Mouse (Mus musculus): ENCODE measurements around the gene Ldlrad3.

The Ldlrad3 gene

DNA sequence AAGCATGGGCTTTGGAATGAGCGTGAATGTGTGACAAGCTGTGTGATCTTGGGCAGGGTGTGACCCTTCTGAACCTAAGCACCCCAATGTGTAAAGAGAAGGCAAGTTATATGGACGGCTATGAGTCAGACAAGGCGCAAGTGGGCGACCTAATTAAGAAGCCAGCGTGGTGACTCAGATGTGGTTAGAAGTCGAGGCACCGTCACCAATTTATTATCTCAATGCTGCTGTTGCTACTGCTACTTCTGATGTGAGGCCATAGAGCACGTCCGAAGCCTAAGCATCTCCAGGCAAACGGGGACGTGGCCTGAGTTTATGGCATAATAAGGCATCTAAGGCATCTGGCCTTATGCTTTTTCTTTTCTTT, 151.7 kb downstream of the Ldlrad3 start:
- DNase-seq (ENCODE audit: low spot score): peak; percentile 72

DNA sequence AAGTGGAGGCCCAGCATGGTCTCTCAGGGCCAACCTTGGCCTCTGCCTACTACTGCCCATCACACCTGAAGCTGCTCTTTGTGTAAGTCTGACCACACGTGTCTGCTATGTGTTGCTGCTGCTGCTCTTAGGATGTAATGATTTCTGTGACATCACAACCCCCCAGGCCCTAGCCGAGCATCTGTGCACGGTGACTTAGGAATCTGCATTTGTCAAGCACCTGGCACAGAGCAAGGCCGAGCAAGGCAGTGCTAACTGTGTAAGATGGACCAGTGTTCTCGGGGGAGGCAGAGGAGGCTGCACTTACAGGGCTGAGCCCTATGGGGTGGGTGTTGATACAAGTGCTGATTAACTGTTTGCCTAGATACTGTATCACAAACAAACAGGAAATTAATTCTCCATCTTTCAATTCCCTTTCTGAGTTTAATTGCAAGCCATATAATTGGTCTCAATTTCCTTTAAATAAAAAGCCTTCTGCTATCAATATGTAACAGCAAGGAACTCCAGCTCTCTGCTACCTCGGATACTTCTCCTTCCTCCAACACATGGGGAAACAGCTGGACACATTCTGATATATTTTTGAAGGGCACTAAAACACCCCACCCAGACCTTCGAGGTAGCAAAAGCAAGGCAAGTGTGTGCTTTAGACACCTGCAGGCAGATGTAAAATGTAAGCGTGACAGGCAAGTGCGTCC, 152.2 kb downstream of the Ldlrad3 start:
- no peak for DNase-seq (ENCODE audit: low spot score)

- peak; percentile 41 for DNase-seq (ENCODE audit: low spot score)
These were observed 153.4 kb downstream of the Ldlrad3 start for GRCm38 (mm10) chr2:102032713-102033343.

DNA sequence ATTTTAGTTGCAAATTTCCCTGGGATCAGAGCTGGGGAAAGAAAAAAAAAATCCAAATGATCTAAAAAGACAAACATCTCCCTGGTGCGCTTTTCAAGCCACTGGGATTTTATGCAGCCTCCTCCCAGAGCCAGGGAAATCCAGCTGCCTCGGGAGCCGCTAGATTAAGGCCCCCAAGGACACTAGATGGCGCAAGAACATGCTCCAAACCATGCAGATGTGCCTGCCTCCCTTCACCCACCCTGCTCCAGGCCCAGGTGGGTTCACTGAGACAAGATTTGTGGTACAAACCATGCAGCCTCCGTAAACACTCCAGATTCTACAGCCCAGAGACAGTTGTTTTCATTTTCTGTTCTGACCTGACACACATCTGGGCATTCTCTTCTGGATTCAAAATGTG, 155.5 kb downstream of the Ldlrad3 start:
- DNase-seq (ENCODE audit: low spot score): peak; percentile 76

DNA sequence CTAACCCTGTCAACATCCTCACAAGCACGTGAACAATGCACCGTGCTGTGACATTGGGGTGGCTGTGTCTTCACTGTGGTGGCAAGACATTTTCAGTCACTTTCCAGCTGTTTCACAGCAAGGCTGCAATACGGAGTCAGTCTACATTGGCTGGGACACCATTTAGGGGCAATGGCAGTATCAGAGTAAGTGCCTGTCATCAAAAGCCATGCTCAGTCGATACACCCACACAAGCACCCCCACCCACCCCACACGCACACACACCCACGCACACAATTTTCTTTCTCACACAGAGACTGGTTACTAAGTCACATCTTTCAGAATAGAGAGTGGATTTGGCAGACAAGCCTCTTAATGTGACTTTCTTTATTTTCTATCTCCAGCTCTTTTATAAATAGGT, 156.0 kb downstream of the Ldlrad3 start:
- DNase-seq (ENCODE audit: low spot score): no peak

DNA sequence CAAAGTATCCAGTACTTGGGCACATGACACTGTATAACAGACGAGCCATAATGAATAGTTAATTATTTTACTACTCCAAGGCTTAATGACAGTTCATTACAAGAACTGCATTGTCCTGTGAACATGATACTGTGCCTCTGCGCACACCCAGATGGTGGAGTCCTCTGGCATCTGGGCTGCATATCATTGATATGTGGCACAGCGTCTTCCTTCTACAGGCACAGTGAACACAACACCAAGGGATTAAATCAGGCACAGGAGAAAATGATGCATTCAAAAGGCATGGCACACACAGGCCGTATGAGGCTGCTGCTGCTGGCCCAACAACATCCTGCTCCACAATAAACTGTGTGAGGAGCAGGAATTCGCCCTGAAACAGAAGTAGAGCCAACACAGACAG, 156.5 kb downstream of the Ldlrad3 start:
- DNase-seq (ENCODE audit: low spot score): no peak

GRCm38 (mm10) chr2:102027265-102027664, 158.9 kb downstream of the Ldlrad3 start:
- no peak for DNase-seq (ENCODE audit: low spot score)

- no peak for DNase-seq (ENCODE audit: low spot score)
These were observed 160.0 kb downstream of the Ldlrad3 start for GRCm38 (mm10) chr2:102026156-102026555.

- DNase-seq (ENCODE audit: low spot score): peak; percentile 46
These were observed 161.7 kb downstream of the Ldlrad3 start for GRCm38 (mm10) chr2:102024483-102024882.

DNA sequence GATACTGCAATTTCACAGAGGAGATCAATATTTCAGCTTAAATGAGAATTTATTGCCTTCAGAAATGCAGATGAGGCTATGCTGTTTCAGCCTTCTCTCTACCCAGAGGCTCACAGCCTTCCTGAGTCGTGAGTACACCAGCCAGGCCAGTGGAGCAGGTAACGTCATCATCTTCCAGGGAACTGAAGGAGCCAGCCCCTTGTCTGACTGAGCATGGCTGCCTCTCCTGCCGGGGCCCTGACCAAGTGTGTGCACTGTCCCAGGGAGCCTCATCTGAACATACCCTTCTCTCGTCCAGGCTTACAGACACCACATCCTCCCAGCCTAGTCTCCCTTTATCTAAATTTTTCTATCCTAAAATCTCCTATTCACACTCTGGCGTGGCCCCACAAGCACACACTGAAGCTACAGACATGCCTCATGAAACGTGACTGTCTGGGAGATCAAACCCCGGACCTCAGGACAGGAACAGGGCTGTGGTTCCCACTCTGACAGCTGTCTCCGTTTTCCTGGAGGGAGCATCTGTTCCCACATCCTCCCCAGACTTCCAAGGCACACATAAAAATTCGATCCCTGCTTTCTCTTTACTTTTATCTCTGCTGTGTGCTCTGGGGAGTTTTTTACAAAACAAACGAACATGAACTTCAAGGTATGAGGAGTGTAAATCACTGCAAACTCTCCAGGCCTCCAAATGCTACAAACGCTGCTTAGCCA, 164.7 kb downstream of the Ldlrad3 start:
- DNase-seq (ENCODE audit: low spot score): no peak

GRCm38 (mm10) chr2:102020546-102020945, 165.6 kb downstream of the Ldlrad3 start:
- no peak for DNase-seq (ENCODE audit: low spot score)

GRCm38 (mm10) chr2:102014538-102015113, 171.6 kb downstream of the Ldlrad3 start:
- DNase-seq (ENCODE audit: low spot score): no peak

GRCm38 (mm10) chr2:102011311-102011975, 174.7 kb downstream of the Ldlrad3 start:
- peak; percentile 34 for DNase-seq (ENCODE audit: low spot score)

DNA sequence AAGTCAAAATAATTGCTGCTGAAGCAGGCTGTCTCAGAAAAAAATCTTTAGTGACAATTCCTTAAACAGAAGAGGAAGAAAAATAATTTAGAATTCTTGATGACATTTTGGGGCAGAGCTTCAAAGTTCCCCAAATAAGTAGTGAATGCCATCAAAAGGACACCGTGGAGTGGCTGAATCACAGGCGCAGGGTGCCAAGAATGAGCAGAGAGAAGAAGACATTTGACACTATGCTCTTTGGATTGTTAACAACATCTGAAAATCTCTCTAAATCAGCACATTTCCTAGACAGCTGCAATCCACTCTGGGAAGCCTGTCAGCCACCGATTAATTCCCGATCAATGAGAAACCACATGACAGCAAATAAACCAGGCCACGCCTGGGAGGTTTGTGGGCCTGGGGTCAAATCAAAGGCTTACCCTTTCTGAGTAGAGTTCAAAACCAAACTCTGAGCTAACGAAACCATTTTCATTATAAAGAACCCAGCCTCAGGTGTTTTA, 176.4 kb downstream of the Ldlrad3 start:
- no peak for DNase-seq (ENCODE audit: low spot score)

DNA sequence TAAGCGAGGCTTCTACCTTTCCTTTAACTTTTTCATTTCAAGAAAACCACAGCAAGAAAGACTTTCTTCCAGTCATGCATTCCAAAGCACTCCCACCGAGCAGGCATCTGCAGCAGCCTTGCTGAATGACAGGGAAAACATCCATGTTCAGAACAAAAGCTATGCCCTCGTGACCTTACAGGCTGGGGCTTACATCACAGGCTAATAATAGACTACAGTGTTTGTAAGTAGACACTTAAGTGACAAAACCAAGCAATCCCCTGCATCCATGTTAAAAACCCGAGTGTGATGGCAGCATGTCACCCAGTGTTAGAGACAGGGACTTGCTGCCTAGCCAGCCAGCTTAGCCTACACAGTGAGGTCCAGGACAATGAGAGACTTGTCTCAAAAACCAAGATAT, 180.0 kb downstream of the Ldlrad3 start:
- DNase-seq (ENCODE audit: low spot score): peak; percentile 49

DNA sequence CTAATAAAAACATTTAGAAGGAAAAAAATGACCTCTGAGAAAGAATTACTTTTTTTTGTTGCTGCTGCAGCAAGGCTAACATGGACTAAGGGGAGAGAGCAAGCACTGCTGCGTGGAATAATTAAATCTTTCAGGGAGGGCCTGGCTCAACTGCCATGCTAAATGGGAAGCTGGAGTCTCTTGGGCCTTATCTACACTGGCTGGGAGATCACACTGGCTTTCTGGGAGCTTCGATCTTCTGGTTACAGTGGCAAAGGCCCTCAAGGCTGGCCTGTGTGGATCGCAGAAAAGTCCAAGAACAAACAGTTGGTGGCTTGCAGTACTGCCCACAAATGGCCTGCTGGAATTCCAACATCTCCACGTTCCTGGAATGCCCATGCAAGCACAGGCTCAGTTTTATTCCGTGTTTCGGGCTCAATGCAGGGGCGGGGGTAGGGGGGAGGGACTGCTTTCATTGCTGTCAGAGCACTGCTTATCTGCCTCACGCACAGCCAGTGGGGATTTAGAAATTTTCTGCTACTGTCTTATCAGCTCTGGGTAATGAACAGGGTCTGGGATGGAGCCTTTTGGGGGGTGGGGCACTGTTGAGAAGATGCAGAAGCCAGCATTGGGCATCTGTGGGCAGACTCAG, 180.7 kb downstream of the Ldlrad3 start:
- peak; percentile 36 for DNase-seq (ENCODE audit: low spot score)

- DNase-seq (ENCODE audit: low spot score): no peak
These were observed 182.4 kb downstream of the Ldlrad3 start for GRCm38 (mm10) chr2:102003776-102004264.

DNA sequence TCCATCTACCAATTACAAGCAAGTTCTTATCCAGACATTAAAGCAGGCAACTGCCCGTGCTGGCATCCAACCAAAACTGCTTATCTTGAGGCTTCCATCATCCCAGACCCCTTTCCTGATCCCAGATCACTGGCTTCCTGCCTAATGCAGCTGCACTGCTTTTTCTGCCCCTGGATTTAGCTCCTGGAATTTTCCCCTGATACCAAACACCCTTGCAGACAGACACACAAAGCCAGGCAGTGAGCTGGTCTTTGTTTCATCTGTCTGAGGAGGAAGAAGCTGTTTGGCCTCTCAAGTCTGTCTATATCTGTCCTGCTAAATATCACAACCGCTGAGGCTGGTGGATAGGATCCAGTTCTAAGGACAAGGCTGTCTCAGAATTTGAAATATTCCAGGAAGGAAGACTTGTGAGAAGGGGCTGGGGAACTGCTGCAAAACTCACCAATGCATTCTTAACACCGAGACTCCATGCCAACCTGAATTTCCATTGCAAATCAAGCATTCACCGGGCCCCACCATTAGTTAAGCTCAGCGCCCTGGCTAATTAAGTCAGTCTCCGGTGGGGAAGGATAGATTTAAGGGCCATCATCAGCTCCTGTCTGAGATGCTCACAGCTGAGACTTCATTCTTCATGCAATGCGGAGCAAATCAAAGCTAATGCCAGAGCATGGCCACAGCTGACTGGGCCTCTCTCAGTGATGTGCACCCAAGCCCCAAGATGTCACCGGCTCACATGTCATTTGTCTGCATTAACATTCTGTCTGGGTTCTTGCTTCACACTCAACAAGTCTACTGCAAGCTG, 183.0 kb downstream of the Ldlrad3 start:
- peak; percentile 92 for DNase-seq (ENCODE audit: low spot score)

DNA sequence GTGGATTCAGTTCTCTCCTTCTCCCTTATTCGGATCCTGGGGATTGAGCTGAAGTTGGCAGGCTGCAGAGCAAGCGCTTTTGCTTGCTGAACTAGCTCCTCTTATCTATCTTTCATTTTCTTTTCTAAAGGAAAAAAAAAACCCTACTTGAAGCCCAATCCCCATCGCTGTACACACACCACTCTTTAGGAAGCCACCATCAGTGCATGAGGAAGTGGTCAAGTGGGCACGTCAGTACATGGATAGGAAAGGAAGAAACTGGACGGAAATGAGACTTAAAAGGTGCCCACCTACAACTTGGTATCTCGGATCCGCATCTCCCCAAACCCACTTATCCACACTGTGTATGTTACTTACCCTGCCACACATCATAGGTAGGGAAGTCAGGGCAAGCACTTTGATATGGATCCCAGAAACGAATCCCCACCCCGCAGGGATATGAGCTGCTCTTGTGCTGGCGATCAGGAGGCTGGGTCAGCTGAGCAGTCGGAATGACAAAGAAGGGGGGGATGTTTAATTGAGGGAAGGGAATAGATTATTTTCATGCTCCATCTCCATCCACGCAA, 183.7 kb downstream of the Ldlrad3 start:
- DNase-seq (ENCODE audit: low spot score): no peak

GRCm38 (mm10) chr2:102001661-102002060, 184.5 kb downstream of the Ldlrad3 start:
- DNase-seq (ENCODE audit: low spot score): peak; percentile 74

Data from MN1 (cell line).